Mouse (Mus musculus) spleen, adult 2 months (tissue): ENCODE data around the gene Med12l.

ENCODE experiments used
- CTCF ChIP-seq: fragments of 200-500 bp; IDR thresholded peaks from 2 replicates; pipeline ENCODE4 v1.5.1; 2011; ENCODE audit warnings: mild to moderate bottlenecking, inconsistent platforms; ENCODE audit not compliant: insufficient read depth, insufficient read length, insufficient replicate concordance; ENCODE audit errors: extremely low read depth
- POLR2A ChIP-seq: fragments of 200-500 bp; IDR thresholded peaks from 2 replicates; pipeline ENCODE4 v1.6.1; 2011; ENCODE audit warnings: low read depth, low read length, inconsistent platforms

DNA sequence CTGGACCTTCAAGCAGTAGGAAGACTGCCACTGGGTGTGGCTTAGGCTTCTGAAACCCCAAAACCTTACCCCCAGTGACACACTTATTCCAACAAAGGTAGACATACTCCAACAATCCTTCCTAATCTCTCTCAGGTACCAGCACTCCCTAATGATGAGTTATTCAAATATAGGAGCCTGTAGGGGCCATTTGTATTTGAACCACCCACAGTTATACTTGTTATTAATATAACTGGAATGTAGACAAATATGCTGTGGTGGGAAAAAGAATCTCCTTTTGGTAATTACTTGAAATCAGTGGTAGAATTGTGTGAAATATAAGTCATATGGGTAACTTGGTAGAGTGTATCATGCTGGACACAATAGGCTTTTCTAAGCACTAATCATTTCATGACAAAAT lies 273.0 kb downstream of the Med12l start:
- TF ChIP-seq POLR2A (no peak), CTCF (no peak)
